8 mouse cellular contexts compared by ENCODE assay signal in genomic region chr9:51394372-51394771, GRCm38 (mm10).
DNase-seq lines count a peak whose midpoint lies in the region; ATAC-seq lines count a peak whose summit lies in the region.

No protein-coding gene starts in this region.

- WGBS in hindbrain, embryonic 14.5 days, result 56% methylated on average over 9 of the region's 9 CpGs
- 81% methylated on average over 9 of the region's 9 CpGs for WGBS in hindbrain, embryonic 10.5 days

- H3K4me3 ChIP-seq in hindbrain, embryonic 14.5 days (replicated peaks; ENCODE audit: low read length), result no peak overlapping the region
- no peak overlapping the region for H3K4me3 ChIP-seq in hindbrain, embryonic 10.5 days

- no peak overlapping the region for H3K4me2 ChIP-seq in hindbrain, embryonic 14.5 days (replicated peaks)

- ATAC-seq in hindbrain, embryonic 14.5 days (ENCODE audit: low FRiP score), result no peak

- peak; percentile 36 for DNase-seq in hindbrain, embryonic 14.5 days (ENCODE audit: low spot score)
- no peak for DNase-seq in hindbrain, embryonic 10.5 days (ENCODE audit: low spot score)
- peak; percentile 77 to 81 for DNase-seq in cerebellum, postnatal 10 days
- peak; percentile 65 for DNase-seq in heart, adult 8-10 months (ENCODE audit: low spot score)
- DNase-seq in layer of hippocampus, postnatal 36 days, result peak; percentile 63 to 69
- peak; percentile 23 for DNase-seq in ovary, postnatal 36 days (ENCODE audit: low spot score)
- DNase-seq in MN1 (ENCODE audit: low spot score), result no peak
- no peak for DNase-seq in embryo, embryonic 10 days (ENCODE audit: low spot score)

- H3K4me1 ChIP-seq in hindbrain, embryonic 14.5 days (replicated peaks; ENCODE audit: control insufficient read depth, insufficient read depth, low read length), result 0 out of 2 replicates have a peak, but pooled peaks cover 3% of the 10 kb centered on the region
- H3K4me1 ChIP-seq in hindbrain, embryonic 10.5 days (replicated peaks), result peaks cover 18% of the 10 kb centered on the region

- no peak overlapping the region for H3K27ac ChIP-seq in hindbrain, embryonic 14.5 days
- H3K27ac ChIP-seq in hindbrain, embryonic 10.5 days, result no peak overlapping the region

- no peak overlapping the region for H3K9ac ChIP-seq in hindbrain, embryonic 14.5 days

- no peaks in the 10 kb centered on the region for H3K36me3 ChIP-seq in hindbrain, embryonic 14.5 days (replicated peaks; ENCODE audit: control insufficient read depth, insufficient read depth)
- H3K36me3 ChIP-seq in hindbrain, embryonic 10.5 days, result no peaks in the 10 kb centered on the region

- H3K9me3 ChIP-seq in hindbrain, embryonic 14.5 days (ENCODE audit: control insufficient read depth, low read length), result no peaks in the 10 kb centered on the region
- no peaks in the 10 kb centered on the region for H3K9me3 ChIP-seq in hindbrain, embryonic 10.5 days

- H3K27me3 ChIP-seq in hindbrain, embryonic 14.5 days (ENCODE audit: control insufficient read depth, insufficient read depth, low read length), result no peaks in the 10 kb centered on the region
- H3K27me3 ChIP-seq in hindbrain, embryonic 10.5 days (ENCODE audit: insufficient read depth, poor library complexity, severe bottlenecking), result no peaks in the 10 kb centered on the region

Comparison
In these comparisons a context has a peak if more than half of its experiments do, and no peak if none do; other contexts are left out.
1. DNase-seq: peak in hindbrain, embryonic 14.5 days (single experiment), cerebellum, postnatal 10 days (2 of 2), heart, adult 8-10 months (single experiment), layer of hippocampus, postnatal 36 days (2 of 2) and ovary, postnatal 36 days (single experiment); none in hindbrain, embryonic 10.5 days (single experiment), MN1 (single experiment) and embryo, embryonic 10 days (single experiment).